ENCODE assay signal across 10 mouse cellular contexts in genomic region chr5:123258990-123259389, GRCm38 (mm10). TPM values are rescaled to one million over a fixed set of nuclear protein-coding genes. Genes with fewer than 3 reads are reported as not detected.
DNase-seq lines count a peak whose midpoint lies in the region; ATAC-seq and TF ChIP-seq lines count a peak whose summit lies in the region.
"Had no signal": no experiment of that assay in that cellular context is flagged by ENCODE, and none has a peak within 500 bp of the region (broad histone marks: within the 10 kb centered on the region; RNA-seq: fewer than 3 reads in every experiment).

No protein-coding gene starts in this region.

- H3K4me3 ChIP-seq in kidney, postnatal 0 days (replicated peaks; ENCODE audit: low read depth, low read length): no peak overlapping the region
- H3K4me3 ChIP-seq: embryonic facial prominence, embryonic 13.5 days; limb, embryonic 13.5 days had no signal

- 43% methylated on average over 5 of the region's 5 CpGs for WGBS in kidney, postnatal 0 days

- no peaks in the 10 kb centered on the region for H3K27me3 ChIP-seq in kidney, postnatal 0 days (ENCODE audit: insufficient read depth, low read length)
- H3K27me3 ChIP-seq: embryonic facial prominence, embryonic 13.5 days; limb, embryonic 13.5 days had no signal

- no peak overlapping the region for H3K4me2 ChIP-seq in kidney, postnatal 0 days (ENCODE audit: low read length)
- H3K4me2 ChIP-seq: embryonic facial prominence, embryonic 13.5 days; limb, embryonic 13.5 days had no signal

- intact Hi-C loops in heart, postnatal 25 days (cut with DNase I): no loop called here

- no peak overlapping the region for H3K27ac ChIP-seq in kidney, postnatal 0 days
- H3K27ac ChIP-seq: limb, embryonic 13.5 days had no signal

- H3K36me3 ChIP-seq in kidney, postnatal 0 days (ENCODE audit: insufficient read depth, low read length): no peaks in the 10 kb centered on the region
- H3K36me3 ChIP-seq: embryonic facial prominence, embryonic 13.5 days; limb, embryonic 13.5 days had no signal

- peak; percentile 26 for DNase-seq in heart, adult 8-10 months (ENCODE audit: low spot score)
- no peak for DNase-seq in heart, postnatal 25 days (ENCODE audit: low spot score)
- peak; percentile 29 for DNase-seq in 416B (ENCODE audit: low read depth)
- peak; percentile 64 for DNase-seq in T-cell, adult 2 months (ENCODE audit: low spot score)
- peak; percentile 88 to 92 for DNase-seq in cerebellum, postnatal 14 days
- DNase-seq in kidney, postnatal 0 days (ENCODE audit: low spot score): no peak
- peak; percentile 82 for DNase-seq in naive thymus-derived CD4-positive, alpha-beta T cell, adult 2 months (ENCODE audit: low read depth)
- peak; percentile 83 for DNase-seq in thymus, postnatal 14 days

- H3K9ac ChIP-seq in kidney, postnatal 0 days (ENCODE audit: low read depth, low read length): no peak overlapping the region
- H3K9ac ChIP-seq: embryonic facial prominence, embryonic 13.5 days; limb, embryonic 13.5 days had no signal

- ATAC-seq in kidney, postnatal 0 days (replicated peaks; ENCODE audit: low FRiP score, low read depth): 0 out of 2 replicates have a peak, but pooled peaks have one; percentile 25

- peak; percentile 70 for TF ChIP-seq CTCF in kidney, postnatal 0 days (IDR thresholded peaks at IDR 0.05; ENCODE audit: low read depth)

- no peaks in the 10 kb centered on the region for H3K9me3 ChIP-seq in kidney, postnatal 0 days (replicated peaks; ENCODE audit: low read length)
- H3K9me3 ChIP-seq: embryonic facial prominence, embryonic 13.5 days; limb, embryonic 13.5 days had no signal

- no peaks in the 10 kb centered on the region for H3K4me1 ChIP-seq in kidney, postnatal 0 days (replicated peaks; ENCODE audit: insufficient read depth, low read length)

RNA-seq across cellular contexts. Expression of gene Wdr66, which starts 7.1 kb away (rescaled TPM):
- total RNA-seq in heart, adult 8-10 months (2022): under 1 TPM; 0.65 to 0.82 (median 0.73) TPM
- under 1 TPM; 0.81 to 0.98 TPM for total RNA-seq in heart, postnatal 25 days (2021)
- polyA plus RNA-seq in kidney, postnatal 0 days (2015; fragmentation: Nextera tagmentation; extraction: Ambion mirVana): 1.6 and 1.8 TPM in 2 replicates

Comparison
In these comparisons a context has a peak if more than half of its experiments do, and no peak if none do; other contexts are left out.
1. DNase-seq: peak in heart, adult 8-10 months (single experiment), 416B (single experiment), T-cell, adult 2 months (single experiment), cerebellum, postnatal 14 days (2 of 2), naive thymus-derived CD4-positive, alpha-beta T cell, adult 2 months (single experiment) and thymus, postnatal 14 days (single experiment); none in heart, postnatal 25 days (single experiment) and kidney, postnatal 0 days (single experiment).